Mouse (Mus musculus) neural tube, embryonic 12.5 days (tissue): Measurements from ENCODE around the gene Btbd9. TPM values are rescaled to one million over a fixed set of nuclear protein-coding genes. Genes with fewer than 3 reads are reported as not detected.

Experiments used
- ATAC-seq: fragments of 200-750 bp; cut with Nextera tagmentation; 2 replicates; pipeline ENCODE4 v1.8.0; 2017; ENCODE audit warnings: low read depth, mild to moderate bottlenecking, moderate TSS enrichment, moderate library complexity; ENCODE audit not compliant: low FRiP score
- H3K27ac ChIP-seq: fragments of 300-500 bp; sonication (generic); 2 replicates; pipeline ENCODE4 v1.5.1; 2016
- H3K27me3 ChIP-seq: fragments of 300-500 bp; sonication (generic); replicated peaks from 2 replicates; pipeline ENCODE4 v1.6.1; 2016; ENCODE audit warnings: mild to moderate bottlenecking
- H3K36me3 ChIP-seq: fragments of 300-500 bp; sonication (generic); 2 replicates; pipeline ENCODE4 v1.6.1; 2016; ENCODE audit warnings: mild to moderate bottlenecking
- H3K4me1 ChIP-seq: fragments of 300-500 bp; sonication (generic); 2 replicates; pipeline ENCODE4 v1.6.1; 2016
- H3K4me2 ChIP-seq: fragments of 300-500 bp; sonication (generic); replicated peaks from 2 replicates; pipeline ENCODE4 v1.6.1; 2016; ENCODE audit warnings: mild to moderate bottlenecking
- H3K4me3 ChIP-seq: fragments of 300-500 bp; sonication (generic); 2 replicates; pipeline ENCODE4 v1.5.1; 2016
- H3K9ac ChIP-seq: fragments of 300-500 bp; sonication (generic); 2 replicates; pipeline ENCODE4 v1.6.1; 2016; ENCODE audit warnings: mild to moderate bottlenecking
- H3K9me3 ChIP-seq: fragments of 300-500 bp; sonication (generic); 2 replicates; pipeline ENCODE4 v1.6.1; 2016; ENCODE audit warnings: mild to moderate bottlenecking
- WGBS: fragments of 180-500 bp; shearing (Covaris S2); methylation state at CpG from one replicate; pipeline ENCODE4 v1.1.7; 2016; 5-methylcytosine and 5-hydroxymethylcytosine counted together
- polyA plus RNA-seq: library from polyadenylated mRNA; unstranded; fragments of >200 nt; fragmentation: Nextera tagmentation; extraction: Ambion mirVana; gene quantifications from 2 replicates; pipeline ENCODE4 v1.2.1, GENCODE M21; 2016

Gene Btbd9
- polyA plus RNA-seq, 1 experiment from 2014 or later = 88.6 TPM

GRCm38 (mm10) chr17:30484446-30485066, 91.7 kb downstream of the Btbd9 start:
- no peak overlapping the region for H3K4me3 ChIP-seq
- peaks cover 2% of the 10 kb centered on the region; the same call in 1 of the 2 replicates for H3K4me1 ChIP-seq
- H3K9me3 ChIP-seq = no peaks in the 10 kb centered on the region
- no peaks in the 10 kb centered on the region for H3K27me3 ChIP-seq
- no peak overlapping the region for H3K27ac ChIP-seq
- no peaks in the 10 kb centered on the region for H3K36me3 ChIP-seq
- no peak overlapping the region for H3K4me2 ChIP-seq
- no peak for ATAC-seq
- 95% methylated on average over 1 of the region's 1 CpGs for WGBS
- no peak overlapping the region for H3K9ac ChIP-seq

GRCm38 (mm10) chr17:30481766-30482165, 94.5 kb downstream of the Btbd9 start:
- Histone ChIP-seq H3K9ac (no peak overlapping the region), H3K9me3 (no peaks in the 10 kb centered on the region), H3K4me2 (no peak overlapping the region), H3K36me3 (no peaks in the 10 kb centered on the region), H3K27ac (no peak overlapping the region), H3K27me3 (no peaks in the 10 kb centered on the region), H3K4me3 (no peak overlapping the region), H3K4me1 (no peaks in the 10 kb centered on the region)
- WGBS = 94% methylated on average over 6 of the region's 6 CpGs
- ATAC-seq = no peak

GRCm38 (mm10) chr17:30481341-30481740, 94.9 kb downstream of the Btbd9 start:
- no peak for ATAC-seq
- H3K27ac ChIP-seq = no peak overlapping the region
- no peaks in the 10 kb centered on the region for H3K27me3 ChIP-seq
- H3K9me3 ChIP-seq = no peaks in the 10 kb centered on the region
- 96% methylated on average over 10 of the region's 10 CpGs for WGBS
- no peaks in the 10 kb centered on the region for H3K4me1 ChIP-seq
- H3K4me2 ChIP-seq = no peak overlapping the region
- H3K9ac ChIP-seq = no peak overlapping the region
- H3K4me3 ChIP-seq = no peak overlapping the region
- H3K36me3 ChIP-seq = no peaks in the 10 kb centered on the region

- no peak overlapping the region for H3K9ac ChIP-seq
- 92% methylated on average over 8 of the region's 8 CpGs for WGBS
- no peak for ATAC-seq
- H3K4me1 ChIP-seq = no peaks in the 10 kb centered on the region
- no peak overlapping the region for H3K27ac ChIP-seq
- H3K4me3 ChIP-seq = no peak overlapping the region
- H3K27me3 ChIP-seq = no peaks in the 10 kb centered on the region
- no peak overlapping the region for H3K4me2 ChIP-seq
- no peaks in the 10 kb centered on the region for H3K36me3 ChIP-seq
- H3K9me3 ChIP-seq = no peaks in the 10 kb centered on the region
Measured at GRCm38 (mm10) chr17:30480381-30480780, 95.9 kb downstream of the Btbd9 start.

GRCm38 (mm10) chr17:30478181-30478580, 98.1 kb downstream of the Btbd9 start:
- Histone ChIP-seq H3K36me3 (no peaks in the 10 kb centered on the region), H3K9me3 (no peaks in the 10 kb centered on the region), H3K9ac (no peak overlapping the region), H3K27ac (no peak overlapping the region), H3K4me1 (no peaks in the 10 kb centered on the region), H3K4me3 (no peak overlapping the region), H3K27me3 (no peaks in the 10 kb centered on the region), H3K4me2 (no peak overlapping the region)
- no peak for ATAC-seq
- 82% methylated on average over 9 of the region's 9 CpGs for whole genome bisulfite sequencing

GRCm38 (mm10) chr17:30474561-30474960, 101.7 kb downstream of the Btbd9 start:
- Histone ChIP-seq H3K36me3 (no peaks in the 10 kb centered on the region), H3K27me3 (no peaks in the 10 kb centered on the region), H3K4me1 (peaks cover 10% of the 10 kb centered on the region), H3K9ac (no peak overlapping the region), H3K4me3 (no peak overlapping the region), H3K27ac (no peak overlapping the region), H3K9me3 (no peaks in the 10 kb centered on the region), H3K4me2 (no peak overlapping the region)
- ATAC-seq = no peak
- 88% methylated on average over 2 of the region's 2 CpGs for WGBS

- Histone ChIP-seq H3K27ac (no peak overlapping the region), H3K27me3 (no peaks in the 10 kb centered on the region), H3K36me3 (no peaks in the 10 kb centered on the region), H3K4me1 (peaks cover 20% of the 10 kb centered on the region), H3K9ac (no peak overlapping the region), H3K4me2 (no peak overlapping the region), H3K4me3 (no peak overlapping the region), H3K9me3 (no peaks in the 10 kb centered on the region)
- no peak for ATAC-seq
- 92% methylated on average over 10 of the region's 10 CpGs for WGBS
Measured at GRCm38 (mm10) chr17:30472776-30473175, 103.5 kb downstream of the Btbd9 start.

GRCm38 (mm10) chr17:30471512-30471911, 104.8 kb downstream of the Btbd9 start:
- Histone ChIP-seq H3K4me1 (peaks cover 25% of the 10 kb centered on the region), H3K4me2 (no peak overlapping the region), H3K9ac (no peak overlapping the region), H3K27ac (no peak overlapping the region), H3K27me3 (no peaks in the 10 kb centered on the region), H3K36me3 (no peaks in the 10 kb centered on the region), H3K9me3 (no peaks in the 10 kb centered on the region), H3K4me3 (no peak overlapping the region)
- 80% methylated on average over 7 of the region's 7 CpGs for WGBS
- ATAC-seq = no peak

GRCm38 (mm10) chr17:30470790-30471189, 105.5 kb downstream of the Btbd9 start:
- no peak overlapping the region for H3K4me3 ChIP-seq
- H3K36me3 ChIP-seq = no peaks in the 10 kb centered on the region
- no peaks in the 10 kb centered on the region for H3K9me3 ChIP-seq
- H3K9ac ChIP-seq = no peak overlapping the region
- 52% methylated on average over 8 of the region's 8 CpGs for WGBS
- ATAC-seq = no peak
- no peaks in the 10 kb centered on the region for H3K27me3 ChIP-seq
- peaks cover 25% of the 10 kb centered on the region for H3K4me1 ChIP-seq
- H3K4me2 ChIP-seq = no peak overlapping the region
- H3K27ac ChIP-seq = no peak overlapping the region

GRCm38 (mm10) chr17:30470286-30470685, 106.0 kb downstream of the Btbd9 start:
- H3K9ac ChIP-seq = no peak overlapping the region
- ATAC-seq = no peak
- H3K27ac ChIP-seq = no peak overlapping the region
- no peak overlapping the region for H3K4me2 ChIP-seq
- 72% methylated on average over 8 of the region's 8 CpGs for WGBS
- H3K9me3 ChIP-seq = no peaks in the 10 kb centered on the region
- H3K4me1 ChIP-seq = peaks cover 25% of the 10 kb centered on the region
- H3K27me3 ChIP-seq = no peaks in the 10 kb centered on the region
- H3K36me3 ChIP-seq = no peaks in the 10 kb centered on the region
- no peak overlapping the region for H3K4me3 ChIP-seq

GRCm38 (mm10) chr17:30469511-30470076, 106.7 kb downstream of the Btbd9 start:
- Histone ChIP-seq H3K4me1 (peaks cover 25% of the 10 kb centered on the region), H3K9ac (no peak overlapping the region), H3K4me2 (no peak overlapping the region), H3K36me3 (no peaks in the 10 kb centered on the region), H3K27me3 (no peaks in the 10 kb centered on the region), H3K27ac (no peak overlapping the region), H3K4me3 (no peak overlapping the region), H3K9me3 (no peaks in the 10 kb centered on the region)
- no peak for ATAC-seq
- WGBS = 88% methylated on average over 10 of the region's 10 CpGs

GRCm38 (mm10) chr17:30468368-30468767, 107.9 kb downstream of the Btbd9 start:
- H3K27ac ChIP-seq = no peak overlapping the region
- 14% methylated on average over 4 of the region's 4 CpGs for WGBS
- H3K9ac ChIP-seq = no peak overlapping the region
- H3K36me3 ChIP-seq = no peaks in the 10 kb centered on the region
- no peak overlapping the region for H3K4me2 ChIP-seq
- ATAC-seq = no peak
- H3K9me3 ChIP-seq = no peaks in the 10 kb centered on the region
- H3K4me1 ChIP-seq = peaks cover 25% of the 10 kb centered on the region
- H3K4me3 ChIP-seq = no peak overlapping the region
- H3K27me3 ChIP-seq = no peaks in the 10 kb centered on the region

- WGBS = 51% methylated on average over 14 of the region's 14 CpGs
- ATAC-seq = no peak
- H3K4me1 ChIP-seq = peaks cover 25% of the 10 kb centered on the region
- no peak overlapping the region for H3K4me3 ChIP-seq
- H3K9ac ChIP-seq = no peak overlapping the region
- no peak overlapping the region for H3K4me2 ChIP-seq
- H3K9me3 ChIP-seq = no peaks in the 10 kb centered on the region
- no peaks in the 10 kb centered on the region for H3K27me3 ChIP-seq
- no peak overlapping the region for H3K27ac ChIP-seq
- no peaks in the 10 kb centered on the region for H3K36me3 ChIP-seq
Measured at GRCm38 (mm10) chr17:30467566-30468213, 108.6 kb downstream of the Btbd9 start.
